In the genomic region with DNA sequence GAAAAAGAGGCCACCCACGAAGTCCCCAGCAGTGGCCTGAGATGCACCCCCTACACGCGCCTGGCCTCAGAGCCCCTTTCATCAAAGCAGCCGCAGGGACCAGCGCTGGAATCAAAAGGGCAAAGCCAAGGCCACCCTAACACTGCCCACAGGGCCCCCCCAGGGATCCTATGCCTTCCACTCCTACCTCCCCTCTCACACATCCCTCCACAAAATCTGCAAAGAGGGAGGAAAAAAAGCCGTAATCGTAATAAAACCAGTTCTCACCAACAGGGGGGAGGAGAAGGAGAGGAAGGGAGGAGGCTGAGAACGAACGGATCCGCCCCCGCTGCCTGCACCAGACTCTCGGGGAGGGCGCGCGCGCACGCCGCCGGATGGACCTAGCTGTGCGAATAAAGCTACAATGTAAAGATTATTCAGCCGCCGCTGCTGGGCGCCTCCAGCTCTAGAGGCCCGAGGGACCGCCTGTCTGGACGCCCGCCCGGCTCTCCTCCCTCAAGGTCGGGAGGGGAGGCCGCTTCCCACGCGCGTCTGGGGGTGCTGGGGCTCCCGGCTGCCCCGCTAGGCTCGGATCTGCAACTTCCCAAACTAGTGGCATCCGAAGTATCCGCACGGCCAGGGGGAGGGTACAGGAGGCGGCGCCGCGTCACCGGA, we compare ENCODE assay signal across 8 mouse cellular contexts. TPM values are rescaled to one million over a fixed set of nuclear protein-coding genes. Genes with fewer than 3 reads are reported as not detected.
DNase-seq lines count a peak whose midpoint lies in the region; ATAC-seq and TF ChIP-seq lines count a peak whose summit lies in the region.

No protein-coding gene starts in this region.

- peak overlapping the region; percentile 80 for H3K27ac ChIP-seq in embryonic fibroblast, embryonic 13.5 days (ENCODE audit: insufficient read depth, low read length)
- H3K27ac ChIP-seq in heart, embryonic 13.5 days (replicated peaks), result peak overlapping the region; percentile 96
- H3K27ac ChIP-seq in kidney, postnatal 0 days, result peak overlapping the region; percentile 92
- peak overlapping the region; percentile 79 for H3K27ac ChIP-seq in liver, embryonic 12.5 days
- peak overlapping the region; percentile 96 for H3K27ac ChIP-seq in stomach, postnatal 0 days (replicated peaks)

- no peaks in the 10 kb centered on the region for H3K9me3 ChIP-seq in heart, embryonic 13.5 days
- no peaks in the 10 kb centered on the region for H3K9me3 ChIP-seq in kidney, postnatal 0 days (replicated peaks; ENCODE audit: low read length)
- H3K9me3 ChIP-seq in liver, embryonic 12.5 days (replicated peaks), result no peaks in the 10 kb centered on the region
- H3K9me3 ChIP-seq in stomach, postnatal 0 days (ENCODE audit: control insufficient read depth, low read length), result no peaks in the 10 kb centered on the region

- peak overlapping the region; percentile 98 for H3K4me3 ChIP-seq in embryonic fibroblast, embryonic 13.5 days (ENCODE audit: insufficient read depth, low read length)
- H3K4me3 ChIP-seq in heart, embryonic 13.5 days, result peak overlapping the region; percentile 91
- H3K4me3 ChIP-seq in kidney, postnatal 0 days (replicated peaks; ENCODE audit: low read depth, low read length), result peak overlapping the region; percentile 73
- H3K4me3 ChIP-seq in liver, embryonic 12.5 days, result peak overlapping the region; percentile 81
- peak overlapping the region; percentile 82 for H3K4me3 ChIP-seq in stomach, postnatal 0 days (ENCODE audit: low read depth, low read length)

- H3K4me1 ChIP-seq in embryonic fibroblast, embryonic 13.5 days (ENCODE audit: control insufficient read depth, insufficient read depth, low read length), result peaks cover 16% of the 10 kb centered on the region; the same call in 1 of the 2 replicates
- peaks cover 64% of the 10 kb centered on the region for H3K4me1 ChIP-seq in heart, embryonic 13.5 days
- H3K4me1 ChIP-seq in kidney, postnatal 0 days (replicated peaks; ENCODE audit: insufficient read depth, low read length), result peaks cover 49% of the 10 kb centered on the region
- peaks cover 75% of the 10 kb centered on the region for H3K4me1 ChIP-seq in liver, embryonic 12.5 days
- H3K4me1 ChIP-seq in stomach, postnatal 0 days (replicated peaks; ENCODE audit: control insufficient read depth, insufficient read depth), result peaks cover 9% of the 10 kb centered on the region

- peak; percentile 43; the same call in 1 of the 2 replicates for TF ChIP-seq POLR2A in embryonic fibroblast, embryonic 13.5 days (IDR thresholded peaks at IDR 0.05; ENCODE audit: low read depth, low read length)

- peak; percentile 83 for DNase-seq in A20 (ENCODE audit: low read depth, low spot score)
- peak; percentile 63 for DNase-seq in adrenal gland, adult 8-10 months
- peak; percentile 96 for DNase-seq in kidney, postnatal 0 days (ENCODE audit: low spot score)
- DNase-seq in naive thymus-derived CD4-positive, alpha-beta T cell, adult 2 months (ENCODE audit: low read depth), result peak; percentile 92
- peak; percentile 90 for DNase-seq in stomach, postnatal 0 days (ENCODE audit: low spot score)

- no peak for TF ChIP-seq CTCF in embryonic fibroblast, embryonic 13.5 days (IDR thresholded peaks at IDR 0.05; ENCODE audit: borderline replicate concordance, insufficient read depth, low read length)
- peak; percentile 58 for TF ChIP-seq CTCF in kidney, postnatal 0 days (IDR thresholded peaks at IDR 0.05; ENCODE audit: low read depth)
- TF ChIP-seq CTCF in stomach, postnatal 0 days (IDR thresholded peaks at IDR 0.05; ENCODE audit: low read depth), result peak; percentile 66

- no peaks in the 10 kb centered on the region for H3K27me3 ChIP-seq in heart, embryonic 13.5 days (replicated peaks)
- no peaks in the 10 kb centered on the region for H3K27me3 ChIP-seq in kidney, postnatal 0 days (ENCODE audit: insufficient read depth, low read length)
- H3K27me3 ChIP-seq in liver, embryonic 12.5 days (replicated peaks), result peaks cover 11% of the 10 kb centered on the region
- H3K27me3 ChIP-seq in stomach, postnatal 0 days (ENCODE audit: control insufficient read depth, insufficient read depth, low read length), result no peaks in the 10 kb centered on the region

- H3K9ac ChIP-seq in heart, embryonic 13.5 days, result peak overlapping the region; percentile 97
- peak overlapping the region; percentile 95 for H3K9ac ChIP-seq in kidney, postnatal 0 days (ENCODE audit: low read depth, low read length)
- peak overlapping the region; percentile 77 for H3K9ac ChIP-seq in liver, embryonic 12.5 days
- H3K9ac ChIP-seq in stomach, postnatal 0 days (ENCODE audit: low read length), result peak overlapping the region; percentile 93

- peak; percentile 18; the same call in 1 of the 2 replicates for ATAC-seq in heart, embryonic 13.5 days (ENCODE audit: extremely low read depth, insufficient number of reproducible peaks, low FRiP score, low TSS enrichment)
- peak; percentile 11; the same call in 1 of the 2 replicates for ATAC-seq in kidney, postnatal 0 days (replicated peaks; ENCODE audit: low FRiP score, low read depth)
- ATAC-seq in liver, embryonic 12.5 days, result peak; percentile 43
- peak; percentile 49 for ATAC-seq in stomach, postnatal 0 days (ENCODE audit: low FRiP score, low TSS enrichment)

- peak overlapping the region; percentile 98 for H3K4me2 ChIP-seq in heart, embryonic 13.5 days
- H3K4me2 ChIP-seq in kidney, postnatal 0 days (ENCODE audit: low read length), result peak overlapping the region; percentile 95
- H3K4me2 ChIP-seq in liver, embryonic 12.5 days, result peak overlapping the region; percentile 98
- peak overlapping the region; percentile 93 for H3K4me2 ChIP-seq in stomach, postnatal 0 days (replicated peaks; ENCODE audit: low read depth)

- no peak for TF ChIP-seq EP300 in stomach, postnatal 0 days (optimal IDR thresholded peaks at IDR 0.05)

- no peaks in the 10 kb centered on the region for H3K36me3 ChIP-seq in heart, embryonic 13.5 days
- H3K36me3 ChIP-seq in kidney, postnatal 0 days (ENCODE audit: insufficient read depth, low read length), result no peaks in the 10 kb centered on the region
- no peaks in the 10 kb centered on the region for H3K36me3 ChIP-seq in liver, embryonic 12.5 days
- H3K36me3 ChIP-seq in stomach, postnatal 0 days (ENCODE audit: control insufficient read depth, insufficient read depth, low read length), result no peaks in the 10 kb centered on the region

- 1% methylated on average over 44 of the region's 44 CpGs for WGBS in heart, embryonic 13.5 days
- WGBS in kidney, postnatal 0 days, result under 1% methylated on average over 44 of the region's 44 CpGs
- 2% methylated on average over 44 of the region's 44 CpGs for WGBS in liver, embryonic 12.5 days (ENCODE audit: insufficient replicate concordance)
- WGBS in stomach, postnatal 0 days, result under 1% methylated on average over 41 of the region's 44 CpGs

RNA-seq across cellular contexts. Expression of gene Ncor2, which starts 1.4 kb away (rescaled TPM):
- 100 to 1,000 TPM; 188 to 380 (median 257) TPM for total RNA-seq in adrenal gland, adult 8-10 months (2022)
- polyA plus RNA-seq in embryonic fibroblast, embryonic 13.5 days (2011; ENCODE audit: insufficient read length, low read depth, missing spikeins), result 110 and 130 TPM in 2 replicates
- polyA plus RNA-seq in heart, embryonic 13.5 days (2015; fragmentation: Nextera tagmentation; extraction: Ambion mirVana), result 16.5 and 17.0 TPM in 2 replicates
- polyA plus RNA-seq in kidney, postnatal 0 days (2015; fragmentation: Nextera tagmentation; extraction: Ambion mirVana), result 14.6 and 15.5 TPM in 2 replicates
- 9.7 and 10.0 TPM in 2 replicates for polyA plus RNA-seq in liver, embryonic 12.5 days (2016; fragmentation: Nextera tagmentation; extraction: Ambion mirVana)
- polyA plus RNA-seq in stomach, postnatal 0 days (2015; fragmentation: Nextera tagmentation; extraction: Ambion mirVana), result 11.1 and 12.1 TPM in 2 replicates

Comparison
In these comparisons a context has a peak if more than half of its experiments do, and no peak if none do; other contexts are left out.
1. Peak in every context shown above with its lines: DNase-seq, ATAC-seq, H3K4me3 ChIP-seq and H3K27ac ChIP-seq.